Mouse (Mus musculus): ENCODE measurements around the gene Mc1r.
"Not testable (repeated sequence)": the region's sequence is repeated elsewhere in the genome, so short reads cannot be mapped to it uniquely, and the experiment has no call there.

Mc1r gene

GRCm38 (mm10) chr8:123411781-123412327 lies 4.9 kb downstream of the Mc1r start:
- DNase-seq (ENCODE audit: low spot score in 2 of 2): no peak

DNA sequence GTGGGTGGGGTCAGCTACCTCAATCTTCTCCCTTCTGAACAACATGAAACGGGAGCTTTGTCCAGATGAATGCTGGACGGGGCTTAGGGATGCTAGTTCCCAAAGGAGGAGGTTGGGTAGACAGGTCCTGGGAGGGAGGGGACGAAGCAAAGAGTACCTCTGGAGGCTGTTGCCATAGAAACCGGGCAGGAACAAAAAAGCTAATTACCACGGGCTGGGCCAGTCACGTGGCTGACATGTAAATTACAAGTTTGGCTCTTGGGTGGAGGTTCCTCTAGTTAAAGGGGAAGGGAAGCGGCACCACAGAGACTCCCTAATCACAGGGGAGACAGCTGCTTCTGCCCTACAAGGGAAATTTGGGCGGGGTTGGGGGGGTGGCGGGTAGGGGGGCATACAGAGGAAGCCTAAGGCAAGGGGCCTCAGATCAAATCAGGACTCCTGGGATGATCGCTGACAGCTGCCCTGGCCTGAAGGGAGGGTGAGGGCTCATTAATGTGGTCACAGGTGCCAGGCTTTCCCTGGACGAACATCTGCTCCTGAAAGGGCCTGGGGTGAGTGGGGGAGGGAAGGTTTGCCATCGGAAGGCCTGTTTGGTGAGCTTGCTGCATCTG lies 5.8 kb downstream of the Mc1r start:
- peak in 1 of 2 experiments; percentile 64 for DNase-seq (ENCODE audit: low spot score in 2 of 2)

DNA sequence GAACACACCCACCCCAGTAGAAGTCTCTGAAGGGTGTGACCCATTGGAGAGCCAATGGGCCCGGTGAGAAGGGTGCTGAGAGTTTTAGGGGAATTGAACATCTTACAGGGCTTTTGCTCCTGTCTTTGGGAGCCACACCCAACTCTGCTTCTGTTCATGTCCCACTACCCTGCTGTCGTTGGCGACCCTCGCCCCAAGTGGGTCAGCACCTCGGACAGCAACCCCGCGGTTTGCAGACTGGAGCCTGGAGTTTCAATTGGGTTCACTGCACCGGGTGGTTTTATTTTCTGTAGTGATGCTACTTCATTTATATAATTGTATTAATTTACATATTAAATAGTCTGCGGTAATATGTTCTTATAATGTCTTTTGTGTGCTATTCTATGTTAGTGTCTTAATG lies 7.3 kb downstream of the Mc1r start:
- DNase-seq (ENCODE audit: low spot score in 2 of 2): no peak

- DNase-seq (ENCODE audit: low spot score in 2 of 2): not testable (repeated sequence)
Observed at GRCm38 (mm10) chr8:123414997-123415696, 8.2 kb downstream of the Mc1r start.

DNA sequence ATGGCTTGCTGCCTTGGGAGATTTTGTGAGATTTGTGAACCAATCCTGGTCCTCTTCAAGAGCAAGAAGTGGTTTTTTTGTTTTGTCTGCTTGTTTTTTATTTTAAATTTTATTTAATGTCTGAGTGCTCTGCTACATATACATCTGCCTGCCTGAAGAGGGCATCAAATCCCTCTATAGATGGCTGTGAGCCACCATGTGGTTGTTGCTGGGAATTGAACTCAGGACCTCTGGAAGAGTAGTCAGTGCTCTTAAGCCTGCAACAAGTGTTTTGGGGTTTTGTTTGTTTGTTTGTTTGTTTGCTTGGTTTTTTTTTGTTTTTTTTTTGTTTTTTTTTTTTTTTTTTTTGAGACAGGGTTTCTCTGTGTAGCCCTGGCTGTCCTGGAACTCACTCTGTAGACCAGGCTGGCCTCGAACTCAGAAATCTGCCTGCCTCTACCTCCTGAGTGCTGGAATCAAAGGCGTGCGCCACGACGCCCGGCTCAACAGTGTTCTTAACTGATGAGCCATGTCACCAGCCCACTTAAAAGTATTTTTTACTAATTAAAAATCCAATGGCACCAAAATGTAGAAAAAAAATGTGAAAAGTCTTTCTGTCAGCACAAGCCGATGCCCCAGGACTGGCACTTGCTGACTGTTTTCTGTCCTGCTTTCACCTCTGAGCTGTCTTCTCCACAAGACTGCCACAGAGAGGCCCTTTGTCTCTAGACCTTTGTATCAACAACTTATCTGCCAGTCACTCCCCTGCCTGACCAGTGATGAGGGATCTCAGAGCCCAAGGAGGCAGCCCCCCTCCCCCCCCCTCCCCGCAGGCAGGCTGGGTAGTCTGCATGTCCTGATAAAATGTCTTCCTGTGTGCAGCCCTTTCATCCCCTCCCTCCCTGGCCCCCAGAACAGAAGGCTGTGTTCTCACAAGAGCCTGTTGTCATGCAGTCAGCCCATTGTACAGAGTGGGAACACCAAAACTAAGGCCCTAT lies 9.3 kb downstream of the Mc1r start:
- no peak for DNase-seq (ENCODE audit: low spot score in 2 of 2)

- peak in 1 of 2 experiments; percentile 60 for DNase-seq (ENCODE audit: low spot score in 2 of 2)
Observed at GRCm38 (mm10) chr8:123416944-123417555, 10.1 kb downstream of the Mc1r start.

GRCm38 (mm10) chr8:123419711-123420110 lies 12.8 kb downstream of the Mc1r start:
- no peak for DNase-seq (ENCODE audit: low spot score in 2 of 2)

DNA sequence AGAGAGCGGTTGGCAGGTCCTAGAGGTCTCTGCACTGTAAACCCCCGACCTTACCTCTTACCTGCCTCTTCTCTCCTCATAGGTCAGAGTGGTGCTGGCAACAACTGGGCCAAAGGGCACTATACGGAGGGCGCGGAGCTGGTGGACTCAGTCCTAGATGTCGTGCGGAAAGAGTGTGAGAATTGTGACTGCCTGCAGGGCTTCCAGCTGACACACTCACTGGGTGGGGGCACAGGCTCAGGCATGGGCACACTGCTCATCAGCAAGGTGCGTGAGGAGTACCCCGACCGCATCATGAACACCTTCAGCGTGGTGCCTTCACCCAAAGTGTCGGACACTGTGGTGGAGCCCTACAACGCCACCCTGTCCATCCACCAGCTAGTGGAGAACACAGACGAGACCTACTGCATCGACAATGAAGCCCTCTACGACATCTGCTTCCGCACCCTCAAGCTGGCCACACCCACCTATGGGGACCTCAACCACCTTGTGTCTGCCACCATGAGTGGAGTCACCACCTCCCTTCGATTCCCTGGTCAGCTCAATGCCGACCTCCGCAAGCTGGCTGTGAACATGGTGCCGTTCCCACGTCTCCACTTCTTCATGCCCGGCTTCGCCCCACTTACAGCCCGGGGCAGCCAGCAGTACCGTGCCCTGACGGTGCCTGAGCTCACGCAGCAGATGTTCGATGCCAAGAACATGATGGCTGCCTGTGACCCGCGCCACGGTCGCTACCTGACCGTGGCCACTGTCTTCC lies 13.8 kb downstream of the Mc1r start:
- peak in 1 of 2 experiments; percentile 59 for DNase-seq (ENCODE audit: low spot score in 2 of 2)

GRCm38 (mm10) chr8:123421325-123421724 lies 14.4 kb downstream of the Mc1r start:
- DNase-seq (ENCODE audit: low spot score in 2 of 2): no peak

GRCm38 (mm10) chr8:123422056-123422780 lies 15.3 kb downstream of the Mc1r start:
- DNase-seq (ENCODE audit: low spot score in 2 of 2): peak; percentile 68 to 84

- no peak for DNase-seq (ENCODE audit: low spot score in 2 of 2)
Observed at GRCm38 (mm10) chr8:123422781-123423159, 15.9 kb downstream of the Mc1r start.

- no peak for DNase-seq (ENCODE audit: low spot score in 2 of 2)
Observed at GRCm38 (mm10) chr8:123423441-123423840, 16.5 kb downstream of the Mc1r start, which contains the start of gene Def8. Gene Def8 (plus strand): TSS chr8:123423527.

DNA sequence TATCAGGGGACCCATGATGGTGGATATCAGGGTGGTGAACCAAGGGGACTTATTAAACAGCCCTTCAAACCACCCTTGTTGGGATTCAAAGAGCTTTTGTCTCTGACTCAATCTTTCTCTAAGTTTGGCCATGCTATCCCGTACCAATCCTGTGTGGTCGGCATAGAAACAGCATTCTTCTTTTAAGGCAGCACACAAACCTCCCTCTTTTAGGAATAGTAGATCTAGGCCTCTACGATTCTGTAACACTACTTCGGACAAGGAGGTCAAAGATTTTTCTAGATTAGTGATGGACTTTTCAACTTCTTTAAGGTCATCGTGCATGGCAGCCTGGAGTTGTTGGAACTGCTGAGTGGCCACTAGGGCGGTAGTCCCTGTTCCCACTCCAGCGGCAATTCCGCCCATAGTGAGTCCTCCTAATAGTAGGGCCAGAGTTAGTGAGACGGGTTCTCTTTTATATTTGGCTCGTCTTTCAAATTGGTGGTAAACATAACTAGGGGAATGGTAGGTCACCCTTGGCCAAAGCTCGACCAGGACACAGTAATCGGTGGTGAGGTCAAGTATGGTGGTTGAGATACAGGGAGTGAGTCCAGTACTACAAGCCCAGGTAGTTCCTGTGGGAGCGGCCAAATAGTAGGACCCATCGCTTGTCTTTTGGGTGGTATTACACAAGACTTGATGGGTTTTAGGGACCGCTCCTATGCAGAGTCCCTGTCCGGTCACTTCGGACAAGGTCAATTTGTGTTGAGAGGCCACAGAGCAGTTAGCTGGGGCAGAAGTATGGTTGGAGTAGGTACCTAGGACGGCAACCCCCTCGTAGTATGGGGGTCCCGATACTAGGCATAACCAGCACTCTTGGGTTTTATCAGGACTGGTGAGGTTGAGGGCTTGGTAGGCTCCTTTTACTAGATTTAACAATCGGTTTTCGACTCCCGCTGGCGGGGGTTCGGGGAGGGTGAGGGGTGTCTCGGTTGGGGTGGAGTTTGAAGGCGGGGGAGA lies 19.9 kb downstream of the Mc1r start:
- DNase-seq (ENCODE audit: low spot score in 2 of 2): no peak

- DNase-seq (ENCODE audit: low spot score in 2 of 2): no peak
Observed at GRCm38 (mm10) chr8:123427639-123428275, 20.9 kb downstream of the Mc1r start.

DNA sequence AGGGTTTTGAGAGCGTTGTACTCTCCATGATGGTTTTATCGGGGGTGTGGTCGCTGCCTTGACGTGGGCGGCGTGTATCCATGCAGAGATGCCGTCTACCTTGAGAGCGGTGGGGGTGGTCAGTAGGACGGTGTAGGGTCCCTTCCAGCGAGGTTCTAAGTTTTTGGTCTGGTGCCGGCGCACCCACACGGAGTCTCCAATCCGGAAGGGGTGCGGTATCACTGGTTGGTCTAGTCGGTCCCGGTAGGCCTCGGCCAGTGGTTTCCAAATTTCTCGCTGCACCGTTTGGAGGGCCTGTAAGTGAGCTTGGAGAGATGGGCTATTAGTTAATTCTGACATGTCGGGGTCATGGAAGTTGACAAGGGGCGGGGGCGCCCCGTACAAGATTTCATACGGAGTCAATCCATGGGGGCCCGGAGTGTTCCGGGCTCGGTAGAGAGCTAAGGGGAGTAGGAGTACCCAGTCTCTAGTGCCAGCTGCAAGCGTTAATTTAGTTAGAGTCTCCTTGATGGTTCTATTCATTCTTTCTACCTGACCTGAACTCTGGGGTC lies 21.5 kb downstream of the Mc1r start:
- DNase-seq (ENCODE audit: low spot score in 2 of 2): no peak

DNA sequence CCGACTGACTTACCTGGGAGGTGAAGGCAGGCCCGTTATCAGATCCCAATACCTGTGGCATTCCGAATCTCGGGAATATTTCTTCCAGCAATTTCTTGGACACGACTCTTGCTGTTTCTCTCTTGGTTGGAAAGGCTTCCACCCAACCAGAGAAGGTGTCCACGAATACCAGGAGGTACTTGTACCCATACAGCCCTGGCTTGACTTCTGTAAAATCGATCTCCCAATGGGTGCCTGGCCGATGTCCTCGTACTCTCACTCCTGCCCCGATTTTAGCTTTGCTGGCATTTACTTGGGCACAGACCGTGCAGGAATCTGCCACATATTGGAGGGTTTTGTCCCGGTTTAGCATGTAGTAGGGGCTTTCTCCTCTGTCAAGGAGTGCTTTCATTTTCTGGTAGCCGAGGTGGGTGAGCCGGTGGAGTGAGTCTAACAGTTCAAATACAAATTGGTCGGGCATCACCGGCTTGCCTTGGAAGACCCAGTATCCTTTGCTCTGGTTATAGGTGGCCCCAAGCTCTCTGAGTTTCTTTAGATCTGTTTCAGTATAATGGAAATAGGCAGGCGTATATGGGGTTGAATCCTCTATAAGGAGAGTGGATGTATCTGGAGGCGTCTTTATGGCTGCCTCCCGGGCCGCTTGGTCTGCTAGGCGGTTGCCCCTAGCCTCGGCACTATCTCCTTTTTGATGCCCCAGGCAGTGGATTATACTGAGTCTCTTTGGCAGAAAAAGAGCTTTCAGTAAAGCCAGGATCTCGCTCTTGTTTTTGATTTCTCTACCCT lies 22.2 kb downstream of the Mc1r start:
- DNase-seq (ENCODE audit: low spot score in 2 of 2): no peak

- not testable (repeated sequence) for DNase-seq (ENCODE audit: low spot score in 2 of 2)
Observed at GRCm38 (mm10) chr8:123429722-123430013, 22.8 kb downstream of the Mc1r start.
